Mouse (Mus musculus): Measurements from ENCODE around the gene Ccdc85a. TPM values are rescaled to one million over a fixed set of nuclear protein-coding genes. Genes with fewer than 3 reads are reported as not detected.

The Ccdc85a gene
- 0.55 and 0.76 TPM in 2 replicates for polyA plus RNA-seq (2011; ENCODE audit: insufficient read length, low read depth, missing spikeins)

DNA sequence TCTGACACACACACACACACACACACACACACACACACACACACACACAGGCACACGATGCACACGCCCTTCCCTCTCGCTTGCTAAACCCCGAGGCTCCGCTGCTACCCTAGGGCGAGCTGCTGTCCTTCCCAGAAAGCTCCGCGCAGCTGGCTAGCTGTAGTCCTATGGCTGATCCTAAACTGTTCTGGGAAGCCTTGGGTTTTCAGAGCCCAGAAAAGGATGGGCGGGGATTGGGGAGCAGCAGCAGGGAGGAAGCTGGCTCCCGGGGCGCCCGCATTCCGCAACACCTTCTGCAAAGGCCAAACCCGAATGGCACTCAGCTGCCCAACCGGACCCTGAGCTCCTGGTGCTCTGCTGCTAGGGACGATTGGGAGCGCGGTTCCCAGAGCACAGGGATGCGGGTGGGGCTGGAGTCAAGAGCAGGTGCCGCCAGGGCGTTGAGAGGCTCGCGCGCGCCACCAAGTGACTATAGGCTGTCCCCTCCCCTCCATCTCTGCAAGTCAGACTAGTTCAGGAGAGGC lies at the start of gene Ccdc85a:
Gene Ccdc85a, minus strand, starts transcription at position 414 of the 524 bp plus-strand sequence.
- Histone ChIP-seq H3K4me1 (ENCODE audit: control insufficient read depth, insufficient read depth, low read length) (no peaks in the 10 kb centered on the region), H3K27ac (ENCODE audit: insufficient read depth, low read length) (no peak within 1 kb of the TSS), H3K4me3 (ENCODE audit: insufficient read depth, low read length) (peak within 1 kb of the TSS; percentile 37)
- TF ChIP-seq POLR2A (IDR thresholded peaks at IDR 0.05; ENCODE audit: low read depth, low read length) = no peak
- peak; percentile 82 for TF ChIP-seq CTCF (IDR thresholded peaks at IDR 0.05; ENCODE audit: borderline replicate concordance, insufficient read depth, low read length)

DNA sequence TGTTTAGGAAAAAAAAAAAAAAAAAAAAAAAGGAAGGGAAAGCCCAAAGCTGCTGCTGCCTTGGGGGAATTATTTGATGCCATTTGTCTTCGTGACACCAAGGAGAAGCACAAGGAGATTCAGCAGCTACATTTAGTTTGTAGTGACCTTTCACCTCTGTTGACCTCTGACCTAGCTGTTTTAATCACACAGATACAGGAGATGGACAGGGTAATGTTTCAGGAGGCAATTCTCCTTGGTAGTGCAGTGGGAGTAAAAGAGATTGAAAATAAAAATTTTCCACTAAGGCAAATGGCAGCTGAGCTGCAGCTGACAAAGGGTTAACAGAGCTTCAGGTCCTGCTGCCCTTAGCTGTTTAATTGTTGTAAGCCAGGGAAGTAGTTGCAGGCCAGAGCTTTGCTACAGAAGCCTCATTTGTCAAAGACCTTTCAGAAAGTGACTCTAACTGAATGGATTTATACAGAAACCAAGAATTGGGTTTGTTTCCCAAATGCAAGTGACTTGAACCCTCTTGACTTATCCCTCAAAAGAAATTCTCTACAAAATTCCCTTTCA lies 49.5 kb upstream of the Ccdc85a start:
- TF ChIP-seq CTCF (IDR thresholded peaks at IDR 0.05; ENCODE audit: borderline replicate concordance, insufficient read depth, low read length) (no peak), POLR2A (IDR thresholded peaks at IDR 0.05; ENCODE audit: low read depth, low read length) (no peak)
- Histone ChIP-seq H3K4me3 (ENCODE audit: insufficient read depth, low read length) (no peak overlapping the region), H3K27ac (ENCODE audit: insufficient read depth, low read length) (no peak overlapping the region), H3K4me1 (ENCODE audit: control insufficient read depth, insufficient read depth, low read length) (no peaks in the 10 kb centered on the region)

DNA sequence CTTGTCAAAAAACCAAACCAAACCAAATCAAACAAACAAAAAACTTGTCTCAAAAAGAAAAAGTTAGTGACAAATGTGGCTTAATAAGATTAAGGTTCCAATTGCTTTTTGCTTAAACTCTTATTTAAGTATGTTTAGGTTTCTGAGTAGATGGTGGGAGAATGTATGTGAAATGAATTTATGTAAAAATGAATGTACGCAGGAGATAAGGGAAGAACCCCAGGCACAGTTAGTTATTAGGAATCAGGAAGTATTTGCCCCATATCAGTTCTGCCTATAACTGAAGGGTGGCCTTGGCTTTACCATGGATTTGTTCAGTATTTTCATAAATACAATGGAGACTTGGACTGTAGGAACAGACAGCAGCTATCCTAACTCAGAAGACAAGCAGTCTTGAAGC lies 49.0 kb upstream of the Ccdc85a start:
- Histone ChIP-seq H3K4me3 (ENCODE audit: insufficient read depth, low read length) (no peak overlapping the region), H3K27ac (ENCODE audit: insufficient read depth, low read length) (no peak overlapping the region), H3K4me1 (ENCODE audit: control insufficient read depth, insufficient read depth, low read length) (no peaks in the 10 kb centered on the region)
- TF ChIP-seq CTCF (IDR thresholded peaks at IDR 0.05; ENCODE audit: borderline replicate concordance, insufficient read depth, low read length) = no peak
- TF ChIP-seq POLR2A (IDR thresholded peaks at IDR 0.05; ENCODE audit: low read depth, low read length) = no peak

DNA sequence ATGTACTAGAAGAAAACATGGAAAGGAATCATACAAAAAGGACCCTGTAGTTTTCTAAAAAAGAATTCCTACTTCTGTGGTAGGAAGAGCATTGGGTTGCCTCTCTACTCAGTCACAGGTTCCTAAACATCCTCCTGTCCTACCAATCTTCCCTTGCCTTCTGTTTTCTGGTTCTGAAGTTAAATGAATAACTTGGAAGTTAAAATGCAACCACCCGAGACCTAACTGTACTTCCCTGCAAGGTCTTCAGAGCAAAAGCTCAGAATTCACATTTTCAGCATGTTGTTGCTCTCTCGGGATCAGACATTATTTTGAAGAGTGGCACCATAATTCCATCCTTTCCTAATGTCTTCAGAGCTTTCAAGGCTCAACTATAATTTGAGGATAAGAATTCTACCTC lies 46.6 kb upstream of the Ccdc85a start:
- no peak overlapping the region for H3K27ac ChIP-seq (ENCODE audit: insufficient read depth, low read length)
- H3K4me1 ChIP-seq (ENCODE audit: control insufficient read depth, insufficient read depth, low read length) = no peaks in the 10 kb centered on the region
- no peak overlapping the region for H3K4me3 ChIP-seq (ENCODE audit: insufficient read depth, low read length)
- TF ChIP-seq POLR2A (IDR thresholded peaks at IDR 0.05; ENCODE audit: low read depth, low read length) (no peak), CTCF (IDR thresholded peaks at IDR 0.05; ENCODE audit: borderline replicate concordance, insufficient read depth, low read length) (no peak)

DNA sequence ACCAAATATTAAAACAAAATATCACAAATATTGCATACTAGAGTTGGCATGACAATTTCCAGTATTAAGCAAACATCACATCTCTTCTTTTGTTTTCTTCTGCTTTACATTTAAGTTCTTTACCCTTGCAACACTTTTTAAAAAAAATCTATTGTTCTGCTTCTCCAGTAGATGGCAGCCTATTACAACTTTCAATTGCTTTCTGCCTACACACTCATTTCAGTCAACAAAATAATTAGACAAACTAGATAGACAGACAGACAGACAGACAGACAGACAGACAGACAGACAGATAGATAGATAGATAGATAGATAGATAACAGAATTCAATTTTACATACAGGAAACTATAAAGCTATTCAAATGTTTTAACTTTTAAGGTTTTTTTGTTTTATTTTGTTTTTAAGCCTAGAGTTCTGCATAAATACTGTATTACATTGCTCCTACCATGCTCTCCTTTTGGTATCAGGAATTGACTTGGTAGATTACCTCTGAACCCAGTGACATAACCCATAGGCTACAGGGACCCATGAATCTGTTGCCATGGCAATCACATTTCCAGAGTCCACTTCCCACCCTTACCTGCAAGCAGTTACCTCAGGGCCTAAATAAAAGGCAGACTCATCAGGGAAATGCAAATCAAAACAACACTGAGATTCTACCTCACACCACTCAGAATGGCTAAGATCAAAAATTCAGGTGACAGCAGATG lies 26.8 kb upstream of the Ccdc85a start:
- H3K4me3 ChIP-seq (ENCODE audit: insufficient read depth, low read length) = no peak overlapping the region
- no peak overlapping the region for H3K27ac ChIP-seq (ENCODE audit: insufficient read depth, low read length)
- TF ChIP-seq POLR2A (IDR thresholded peaks at IDR 0.05; ENCODE audit: low read depth, low read length) = no peak
- TF ChIP-seq CTCF (IDR thresholded peaks at IDR 0.05; ENCODE audit: borderline replicate concordance, insufficient read depth, low read length) = no peak
- no peaks in the 10 kb centered on the region for H3K4me1 ChIP-seq (ENCODE audit: control insufficient read depth, insufficient read depth, low read length)

DNA sequence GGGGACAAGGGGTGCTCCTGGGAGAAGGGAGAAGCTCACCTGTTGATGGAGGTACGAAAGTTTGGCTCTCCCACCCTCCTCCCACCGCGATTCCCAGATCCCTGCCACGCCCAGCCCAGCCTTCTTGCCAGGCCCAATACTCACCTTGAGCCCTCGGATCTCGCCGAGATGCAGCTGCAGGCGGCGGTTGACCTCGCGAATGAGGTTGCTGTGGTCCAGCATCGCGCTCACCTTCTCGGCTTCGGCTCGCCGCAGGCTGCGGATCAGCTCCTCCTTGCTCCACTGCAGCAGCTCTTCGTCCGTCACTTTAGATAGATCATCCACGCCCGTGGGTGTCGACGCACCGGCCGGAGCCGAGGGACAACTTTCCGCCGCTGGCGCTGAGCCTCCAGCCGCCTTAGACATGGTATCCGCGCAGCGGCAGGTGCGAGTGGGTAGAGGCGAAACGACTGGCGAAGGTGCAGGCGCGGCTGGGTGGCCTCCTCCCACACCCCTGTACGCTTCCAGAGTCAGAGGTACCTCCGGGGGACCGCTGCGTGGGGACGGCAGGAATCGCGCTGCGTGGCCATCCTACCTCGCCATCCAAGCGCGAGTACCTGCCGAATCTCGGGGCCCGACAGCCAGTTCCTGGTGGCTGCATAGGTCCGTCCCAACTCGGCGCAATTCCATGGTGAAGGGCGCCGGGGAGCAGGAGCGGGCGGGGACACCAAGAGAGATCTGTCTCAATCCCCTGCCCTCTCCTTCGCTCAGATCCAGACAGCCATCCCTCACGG lies 800 bp downstream of the Ccdc85a start:
- Histone ChIP-seq H3K4me3 (ENCODE audit: insufficient read depth, low read length) (peak overlapping the region; percentile 37), H3K4me1 (ENCODE audit: control insufficient read depth, insufficient read depth, low read length) (no peaks in the 10 kb centered on the region), H3K27ac (ENCODE audit: insufficient read depth, low read length) (no peak overlapping the region)
- TF ChIP-seq POLR2A (IDR thresholded peaks at IDR 0.05; ENCODE audit: low read depth, low read length) = no peak
- no peak for TF ChIP-seq CTCF (IDR thresholded peaks at IDR 0.05; ENCODE audit: borderline replicate concordance, insufficient read depth, low read length)

DNA sequence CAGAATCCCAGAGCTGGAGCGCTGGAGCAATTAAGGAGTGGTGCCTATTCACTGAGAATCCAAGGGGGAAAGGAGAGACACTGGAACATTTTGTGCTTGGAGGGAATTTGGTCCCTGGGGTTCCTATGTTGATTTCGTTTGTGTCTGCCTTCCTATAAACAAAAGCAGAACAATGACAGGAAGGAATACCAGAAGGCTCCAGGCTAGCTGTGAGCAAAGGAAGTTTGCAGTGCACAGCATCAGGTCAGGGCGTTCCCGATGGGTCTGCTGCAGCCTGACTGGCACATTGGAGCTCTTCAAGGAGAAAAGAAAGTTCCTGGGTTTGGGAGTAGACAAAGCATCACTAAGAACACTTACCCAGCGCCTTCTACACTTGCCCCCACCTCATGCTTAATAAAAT lies 1.9 kb downstream of the Ccdc85a start:
- H3K4me3 ChIP-seq (ENCODE audit: insufficient read depth, low read length) = no peak overlapping the region
- H3K27ac ChIP-seq (ENCODE audit: insufficient read depth, low read length) = no peak overlapping the region
- H3K4me1 ChIP-seq (ENCODE audit: control insufficient read depth, insufficient read depth, low read length) = no peaks in the 10 kb centered on the region
- TF ChIP-seq CTCF (IDR thresholded peaks at IDR 0.05; ENCODE audit: borderline replicate concordance, insufficient read depth, low read length) = no peak
- TF ChIP-seq POLR2A (IDR thresholded peaks at IDR 0.05; ENCODE audit: low read depth, low read length) = no peak

DNA sequence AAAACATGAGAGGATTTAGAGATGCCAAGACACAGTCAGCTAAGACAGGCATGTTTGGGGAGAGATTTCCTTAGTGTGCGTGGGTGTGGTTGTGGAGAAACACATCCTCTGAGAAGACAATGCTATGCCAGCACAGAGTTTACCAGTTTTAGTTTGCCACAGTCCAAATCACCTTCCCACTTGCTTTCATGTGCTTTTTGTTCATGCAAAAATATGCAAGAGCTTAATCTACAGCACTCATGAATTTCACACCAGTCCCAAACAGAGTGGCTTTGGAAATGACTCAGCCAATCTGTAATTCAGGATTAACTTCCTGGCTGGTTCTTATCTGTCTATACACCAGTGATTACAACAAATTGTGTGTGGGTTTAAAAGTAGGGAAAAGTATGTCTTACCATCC lies 11.7 kb downstream of the Ccdc85a start:
- Histone ChIP-seq H3K4me3 (ENCODE audit: insufficient read depth, low read length) (no peak overlapping the region), H3K4me1 (ENCODE audit: control insufficient read depth, insufficient read depth, low read length) (no peaks in the 10 kb centered on the region), H3K27ac (ENCODE audit: insufficient read depth, low read length) (no peak overlapping the region)
- TF ChIP-seq POLR2A (IDR thresholded peaks at IDR 0.05; ENCODE audit: low read depth, low read length) (no peak), CTCF (IDR thresholded peaks at IDR 0.05; ENCODE audit: borderline replicate concordance, insufficient read depth, low read length) (no peak)

DNA sequence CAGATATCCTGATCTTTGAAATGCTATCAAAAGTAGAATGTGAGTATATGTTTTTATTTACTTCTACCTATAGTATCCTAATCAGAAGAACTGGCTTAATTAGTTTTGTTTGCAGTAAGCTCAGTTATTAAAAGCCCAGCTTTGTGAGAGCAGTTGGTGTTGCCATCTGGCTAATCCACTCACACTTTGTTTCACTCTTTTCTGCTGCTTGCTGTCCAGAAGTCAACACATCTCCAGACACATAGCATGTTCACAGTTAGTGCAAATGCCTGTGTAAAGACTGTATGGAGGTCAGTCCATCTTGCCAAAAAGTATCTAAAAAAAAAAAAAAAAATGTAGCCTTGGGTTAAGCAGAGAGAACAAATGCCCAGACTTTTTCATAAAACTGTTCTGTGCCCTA lies 27.7 kb downstream of the Ccdc85a start:
- no peaks in the 10 kb centered on the region for H3K4me1 ChIP-seq (ENCODE audit: control insufficient read depth, insufficient read depth, low read length)
- no peak overlapping the region for H3K4me3 ChIP-seq (ENCODE audit: insufficient read depth, low read length)
- no peak overlapping the region for H3K27ac ChIP-seq (ENCODE audit: insufficient read depth, low read length)
- TF ChIP-seq CTCF (IDR thresholded peaks at IDR 0.05; ENCODE audit: borderline replicate concordance, insufficient read depth, low read length) = no peak
- no peak for TF ChIP-seq POLR2A (IDR thresholded peaks at IDR 0.05; ENCODE audit: low read depth, low read length)

Data from embryonic fibroblast, embryonic 13.5 days (primary cell).